Comparison of ENCODE assay signal across 26 mouse cellular contexts in the genomic region with DNA sequence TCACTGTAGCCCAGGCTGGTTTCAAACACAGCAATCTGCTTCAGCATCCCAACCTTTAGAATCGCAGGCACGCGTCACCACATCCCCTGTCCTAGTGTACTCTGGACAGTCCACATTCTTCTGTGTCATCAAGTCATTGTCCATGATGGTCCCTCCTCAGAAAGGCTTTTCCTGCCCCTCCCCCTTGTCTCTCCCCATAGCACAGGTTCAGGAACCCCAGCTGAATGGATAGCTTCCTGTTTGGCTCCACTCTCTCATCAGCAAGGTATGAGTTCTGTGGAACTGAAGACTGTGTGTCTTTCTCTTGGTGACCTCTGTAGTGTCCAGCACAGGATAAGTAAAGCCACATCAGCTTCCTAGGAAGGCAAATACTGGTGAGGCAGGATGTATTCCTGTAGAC.
DNase-seq lines count a peak whose midpoint lies in the region; ATAC-seq and TF ChIP-seq lines count a peak whose summit lies in the region.
"Had no signal": no experiment of that assay in that cellular context is flagged by ENCODE, and none has a peak within 500 bp of the region (broad histone marks: within the 10 kb centered on the region; RNA-seq: fewer than 3 reads in every experiment).

No protein-coding gene starts in this region.

- no peak overlapping the region for H3K4me3 ChIP-seq in heart, embryonic 16.5 days (ENCODE audit: low read length)
- H3K4me3 ChIP-seq in heart, adult 2 months: no peak overlapping the region
- no peak overlapping the region for H3K4me3 ChIP-seq in midbrain, embryonic 11.5 days (ENCODE audit: low read depth, low read length)
- H3K4me3 ChIP-seq in midbrain, embryonic 15.5 days: no peak overlapping the region
- H3K4me3 ChIP-seq in kidney, embryonic 16.5 days (ENCODE audit: low read length): no peak overlapping the region
- no peak overlapping the region for H3K4me3 ChIP-seq in limb, embryonic 10.5 days
- H3K4me3 ChIP-seq: hindbrain, embryonic 10.5 days; intestine, embryonic 15.5 days; layer of hippocampus, adult 2 months; limb, embryonic 12.5 days; midbrain, embryonic 13.5 days had no signal

- intact Hi-C loops in heart, adult 2 months (cut with DNase I): no loop called here

- TF ChIP-seq POLR2A in heart, adult 2 months (IDR thresholded peaks at IDR 0.05; ENCODE audit: insufficient read depth, low read depth, low read length): no peak

- no peak for DNase-seq in heart, adult 2 months
- peak; percentile 78 for DNase-seq in midbrain, embryonic 11.5 days (ENCODE audit: low spot score, missing footprints)
- no peak for DNase-seq in limb, embryonic 10.5 days (ENCODE audit: low spot score)
- DNase-seq in testis, postnatal 10 days (ENCODE audit: low spot score): no peak
- DNase-seq: B cell, adult 2 months; cerebellum, adult 11-12 months; cerebellum, postnatal 10 days; forebrain, postnatal 0 days; gastrocnemius, postnatal 14 days; heart, postnatal 10 days; layer of hippocampus, postnatal 36 days; liver, postnatal 0 days; lung, postnatal 10 days; right cerebral cortex, postnatal 14 days had no signal

- 0 out of 2 replicates have a peak, but pooled peaks cover 3% of the 10 kb centered on the region for H3K27me3 ChIP-seq in heart, embryonic 16.5 days (ENCODE audit: control insufficient read depth, insufficient read depth, low read length)
- no peaks in the 10 kb centered on the region for H3K27me3 ChIP-seq in heart, adult 2 months (ENCODE audit: control insufficient read depth, insufficient read depth, low read length)
- peaks cover 17% of the 10 kb centered on the region for H3K27me3 ChIP-seq in midbrain, embryonic 11.5 days (ENCODE audit: control insufficient read depth, insufficient read depth, low read length)
- H3K27me3 ChIP-seq in midbrain, embryonic 15.5 days (replicated peaks): 0 out of 2 replicates have a peak, but pooled peaks cover 3% of the 10 kb centered on the region
- H3K27me3 ChIP-seq in kidney, embryonic 16.5 days (ENCODE audit: insufficient read depth, low read length): no peaks in the 10 kb centered on the region
- peaks cover 43% of the 10 kb centered on the region for H3K27me3 ChIP-seq in limb, embryonic 10.5 days (ENCODE audit: low read depth, poor library complexity, severe bottlenecking)
- H3K27me3 ChIP-seq: intestine, embryonic 15.5 days; Patski had no signal

- H3K9ac ChIP-seq in heart, embryonic 16.5 days (ENCODE audit: low read length): no peak overlapping the region
- no peak overlapping the region for H3K9ac ChIP-seq in heart, adult 2 months (ENCODE audit: low read depth, low read length)
- H3K9ac ChIP-seq in midbrain, embryonic 11.5 days (ENCODE audit: low read length): no peak overlapping the region
- H3K9ac ChIP-seq in midbrain, embryonic 15.5 days: no peak overlapping the region
- H3K9ac ChIP-seq in kidney, embryonic 16.5 days (replicated peaks; ENCODE audit: low read length): no peak overlapping the region
- H3K9ac ChIP-seq: forebrain, postnatal 0 days; intestine, embryonic 15.5 days; limb, embryonic 12.5 days; liver, postnatal 0 days; midbrain, embryonic 13.5 days had no signal

- H3K36me3 ChIP-seq in heart, embryonic 16.5 days (ENCODE audit: control insufficient read depth, insufficient read depth): no peaks in the 10 kb centered on the region
- no peaks in the 10 kb centered on the region for H3K36me3 ChIP-seq in heart, adult 2 months (ENCODE audit: control insufficient read depth, insufficient read depth, low read length)
- H3K36me3 ChIP-seq in midbrain, embryonic 11.5 days (ENCODE audit: control insufficient read depth, insufficient read depth, low read length): no peaks in the 10 kb centered on the region
- H3K36me3 ChIP-seq in midbrain, embryonic 15.5 days (replicated peaks): no peaks in the 10 kb centered on the region
- no peaks in the 10 kb centered on the region for H3K36me3 ChIP-seq in kidney, embryonic 16.5 days (ENCODE audit: insufficient read depth, low read length)
- H3K36me3 ChIP-seq in limb, embryonic 10.5 days: no peaks in the 10 kb centered on the region
- H3K36me3 ChIP-seq: G1E; hindbrain, embryonic 10.5 days; intestine, embryonic 15.5 days; limb, embryonic 12.5 days; midbrain, embryonic 13.5 days had no signal

- H3K27ac ChIP-seq in heart, embryonic 16.5 days (ENCODE audit: low read length): no peak overlapping the region
- no peak overlapping the region for H3K27ac ChIP-seq in heart, adult 2 months
- no peak overlapping the region for H3K27ac ChIP-seq in midbrain, embryonic 11.5 days (ENCODE audit: low read depth, low read length)
- H3K27ac ChIP-seq in midbrain, embryonic 15.5 days: no peak overlapping the region
- no peak overlapping the region for H3K27ac ChIP-seq in kidney, embryonic 16.5 days (ENCODE audit: low read length)
- H3K27ac ChIP-seq in limb, embryonic 10.5 days: peak overlapping the region; percentile 46; the same call in 1 of the 2 replicates
- H3K27ac ChIP-seq: intestine, embryonic 15.5 days; layer of hippocampus, adult 2 months; midbrain, embryonic 13.5 days had no signal

- H3K4me1 ChIP-seq in heart, embryonic 16.5 days (ENCODE audit: control insufficient read depth, insufficient read depth, low read length): no peaks in the 10 kb centered on the region
- peaks cover 2% of the 10 kb centered on the region; the same call in 1 of the 2 replicates for H3K4me1 ChIP-seq in heart, adult 2 months (ENCODE audit: control insufficient read depth, insufficient read depth, low read length)
- H3K4me1 ChIP-seq in midbrain, embryonic 11.5 days (ENCODE audit: control insufficient read depth, insufficient read depth, low read length): peaks cover 14% of the 10 kb centered on the region
- H3K4me1 ChIP-seq in midbrain, embryonic 15.5 days: peaks cover 7% of the 10 kb centered on the region; the same call in 1 of the 2 replicates
- peaks cover 10% of the 10 kb centered on the region for H3K4me1 ChIP-seq in kidney, embryonic 16.5 days (ENCODE audit: insufficient read depth, low read length)
- H3K4me1 ChIP-seq in limb, embryonic 10.5 days: peaks cover 38% of the 10 kb centered on the region

- 77% methylated on average over 3 of the region's 3 CpGs for WGBS in heart, embryonic 16.5 days
- 30% methylated on average over 3 of the region's 3 CpGs for WGBS in heart, adult 2 months
- 91% methylated on average over 3 of the region's 3 CpGs for WGBS in midbrain, embryonic 11.5 days
- WGBS in midbrain, embryonic 15.5 days: 92% methylated on average over 3 of the region's 3 CpGs
- 64% methylated on average over 3 of the region's 3 CpGs for WGBS in kidney, embryonic 16.5 days
- WGBS in limb, embryonic 10.5 days: 86% methylated on average over 3 of the region's 3 CpGs

- 0 out of 2 replicates have a peak, but pooled peaks have one; percentile 23 for ATAC-seq in heart, embryonic 16.5 days (replicated peaks; ENCODE audit: extremely low read depth, insufficient read depth, low FRiP score)
- no peak; the same call in 1 of the 2 replicates for ATAC-seq in midbrain, embryonic 11.5 days (ENCODE audit: low FRiP score)
- ATAC-seq in midbrain, embryonic 15.5 days (replicated peaks): no peak
- ATAC-seq in kidney, embryonic 16.5 days (ENCODE audit: low FRiP score, low TSS enrichment): peak; percentile 71; the same call in 1 of the 2 replicates
- ATAC-seq: forebrain, postnatal 0 days; hindbrain, embryonic 16.5 days; intestine, embryonic 15.5 days; liver, postnatal 0 days; midbrain, embryonic 13.5 days; Patski had no signal

- no peak for TF ChIP-seq EP300 in heart, adult 2 months (IDR thresholded peaks at IDR 0.05; ENCODE audit: insufficient read depth, low read depth, low read length)

- TF ChIP-seq CTCF in heart, adult 2 months (IDR thresholded peaks at IDR 0.05): no peak

- H3K79me2 ChIP-seq in heart, adult 2 months (replicated peaks; ENCODE audit: control insufficient read depth, insufficient read depth, low read length): no peaks in the 10 kb centered on the region

- H3K4me2 ChIP-seq in heart, embryonic 16.5 days (ENCODE audit: low read depth, low read length): no peak overlapping the region
- H3K4me2 ChIP-seq in midbrain, embryonic 11.5 days: no peak overlapping the region
- H3K4me2 ChIP-seq in midbrain, embryonic 15.5 days: no peak overlapping the region
- H3K4me2 ChIP-seq in kidney, embryonic 16.5 days (replicated peaks; ENCODE audit: low read depth, low read length): no peak overlapping the region
- H3K4me2 ChIP-seq: intestine, embryonic 15.5 days; liver, embryonic 11.5 days; midbrain, embryonic 13.5 days had no signal

- no peaks in the 10 kb centered on the region for H3K9me3 ChIP-seq in heart, embryonic 16.5 days (replicated peaks; ENCODE audit: control insufficient read depth, low read length)
- H3K9me3 ChIP-seq in midbrain, embryonic 11.5 days (ENCODE audit: control insufficient read depth, low read length): no peaks in the 10 kb centered on the region
- H3K9me3 ChIP-seq in midbrain, embryonic 15.5 days: no peaks in the 10 kb centered on the region
- H3K9me3 ChIP-seq in kidney, embryonic 16.5 days (ENCODE audit: low read length): no peaks in the 10 kb centered on the region
- H3K9me3 ChIP-seq in limb, embryonic 10.5 days (replicated peaks): no peaks in the 10 kb centered on the region
- H3K9me3 ChIP-seq: G1E; hindbrain, embryonic 10.5 days; intestine, embryonic 15.5 days; limb, embryonic 12.5 days; midbrain, embryonic 13.5 days had no signal

Comparison
In these comparisons a context has a peak if more than half of its experiments do, and no peak if none do; other contexts are left out.
1. ATAC-seq: peak in heart, embryonic 16.5 days (single experiment) and kidney, embryonic 16.5 days (single experiment); none in midbrain, embryonic 11.5 days (single experiment) and midbrain, embryonic 15.5 days (single experiment).